Mouse (Mus musculus) urinary bladder, postnatal 25 days (tissue): ENCODE results near the gene Sntb2.

ENCODE experiments used
- DNase-seq: peaks from one replicate; pipeline ENCODE4 v3.0.0; 2022; ENCODE audit warnings: low spot score

The Sntb2 gene

DNA sequence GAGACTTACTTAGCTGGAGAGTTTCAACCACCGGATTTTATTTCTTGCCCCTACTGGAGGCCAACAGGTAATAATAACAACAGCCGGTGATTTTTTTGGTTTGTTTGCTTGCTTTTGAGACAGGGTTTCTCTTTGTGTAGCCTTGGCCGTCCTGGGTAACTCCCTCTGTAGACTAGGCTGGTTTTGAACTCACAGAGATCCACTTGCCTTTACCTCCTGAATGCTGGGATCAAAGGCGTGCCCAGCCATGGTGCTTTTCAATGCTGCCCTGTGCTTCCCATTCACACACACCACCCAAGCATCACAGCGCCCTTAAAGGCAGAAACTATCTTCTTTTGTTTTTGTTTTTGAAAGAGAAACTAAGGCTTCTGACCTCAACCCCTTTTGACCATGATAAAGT lies 5.6 kb upstream of the Sntb2 start:
- DNase-seq, result no peak

GRCm38 (mm10) chr8:106932376-106933065 lies 3.0 kb upstream of the Sntb2 start:
- peak; percentile 11 for DNase-seq

- DNase-seq, result no peak
These were observed 1.9 kb upstream of the Sntb2 start for GRCm38 (mm10) chr8:106933506-106934143.

DNA sequence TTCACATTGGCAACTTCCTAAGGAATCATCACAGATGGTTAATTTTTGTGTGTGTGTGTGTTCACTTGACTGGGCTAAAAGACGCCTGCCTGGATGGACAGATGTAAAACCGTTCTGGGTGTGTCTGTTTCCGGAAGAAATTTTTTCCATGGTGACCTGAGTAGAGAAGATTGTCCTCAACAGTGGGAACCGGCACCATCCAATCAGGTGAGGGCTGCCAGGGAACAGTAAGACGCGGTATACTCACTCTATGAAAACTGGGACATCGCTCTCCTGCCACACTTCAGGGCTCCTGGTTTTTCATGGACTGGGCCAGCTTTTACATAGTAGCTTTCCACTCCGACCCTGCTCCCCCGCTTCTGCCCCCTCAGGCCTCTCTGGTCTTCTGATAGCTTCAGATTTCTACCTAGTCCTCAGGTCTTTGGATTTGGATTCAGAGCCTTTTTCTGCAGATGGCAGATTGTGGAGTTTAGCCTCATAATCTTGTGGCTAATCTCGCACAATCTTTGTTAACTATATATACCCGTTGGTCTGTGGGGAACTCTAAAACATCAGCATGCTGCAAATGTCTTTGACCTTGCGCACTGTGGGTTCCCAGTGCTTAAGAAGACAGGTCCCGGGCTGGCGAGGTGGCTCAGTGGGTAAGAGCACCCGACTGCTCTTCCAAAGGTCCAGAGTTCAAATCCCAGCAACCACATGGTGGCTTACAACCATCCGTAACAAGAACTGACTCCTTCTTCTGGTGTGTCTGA lies 1.1 kb upstream of the Sntb2 start:
- no peak for DNase-seq

DNA sequence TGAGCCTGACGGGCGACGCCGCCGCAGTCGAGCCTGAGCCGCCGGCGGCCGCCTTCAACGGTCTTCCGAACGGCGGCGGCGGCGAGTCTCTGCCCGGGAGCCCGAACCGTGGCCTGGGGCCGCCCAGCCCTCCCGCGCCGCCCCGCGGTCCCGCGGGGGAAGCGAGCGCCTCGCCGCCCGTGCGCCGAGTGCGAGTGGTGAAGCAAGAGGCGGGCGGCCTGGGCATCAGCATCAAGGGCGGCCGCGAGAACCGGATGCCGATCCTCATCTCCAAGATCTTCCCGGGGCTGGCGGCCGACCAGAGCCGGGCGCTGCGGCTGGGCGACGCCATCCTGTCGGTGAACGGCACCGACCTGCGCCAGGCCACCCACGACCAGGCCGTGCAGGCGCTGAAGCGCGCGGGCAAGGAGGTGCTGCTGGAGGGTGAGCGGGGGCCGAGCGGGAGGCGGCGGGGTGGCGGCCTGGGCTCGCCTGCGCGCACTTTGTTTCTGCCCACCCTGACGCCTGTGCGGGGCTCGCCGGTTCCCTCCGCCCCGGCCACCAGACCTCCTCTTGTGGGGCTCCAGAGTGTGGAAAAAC lies 438 bp downstream of the Sntb2 start:
- peak; percentile 44 for DNase-seq

- DNase-seq, result peak; percentile 29
These were observed 1.0 kb downstream of the Sntb2 start for GRCm38 (mm10) chr8:106936478-106937051.

- no peak for DNase-seq
These were observed 1.7 kb downstream of the Sntb2 start for GRCm38 (mm10) chr8:106937081-106937800.

- no peak for DNase-seq
These were observed 6.3 kb downstream of the Sntb2 start for GRCm38 (mm10) chr8:106941806-106942205.

DNA sequence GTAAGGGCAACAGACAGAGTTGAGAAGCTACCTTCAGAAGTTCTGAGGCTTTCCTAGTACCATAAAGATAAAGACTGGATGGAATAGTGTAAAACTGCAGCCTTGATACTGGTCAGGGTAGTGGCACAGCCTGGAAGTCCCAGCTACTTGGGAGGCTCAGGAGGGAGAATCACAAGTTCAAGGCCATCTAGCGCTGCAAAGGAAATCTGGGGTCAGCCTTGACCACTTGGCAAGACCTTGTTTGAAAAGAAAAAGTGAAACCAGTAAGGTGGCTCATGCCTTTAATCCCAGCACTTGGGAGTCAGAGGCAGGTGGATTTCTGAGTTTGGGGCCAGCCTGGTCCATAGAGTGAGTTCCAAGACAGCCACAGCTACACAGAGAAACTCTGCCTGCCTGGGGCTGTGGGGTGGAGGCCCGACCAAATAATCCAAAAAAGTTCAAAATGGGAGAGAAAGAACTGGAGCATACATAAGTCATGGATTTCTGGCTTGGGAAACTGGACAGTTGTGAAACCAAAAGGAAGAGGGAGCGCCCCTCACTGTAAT lies 8.4 kb downstream of the Sntb2 start:
- DNase-seq, result no peak

- DNase-seq, result peak; percentile 14
These were observed 9.2 kb downstream of the Sntb2 start for GRCm38 (mm10) chr8:106944756-106945155.

- DNase-seq, result no peak
These were observed 13.2 kb downstream of the Sntb2 start for GRCm38 (mm10) chr8:106948678-106949243.

- no peak for DNase-seq
These were observed 16.2 kb downstream of the Sntb2 start for GRCm38 (mm10) chr8:106951707-106952106.

DNA sequence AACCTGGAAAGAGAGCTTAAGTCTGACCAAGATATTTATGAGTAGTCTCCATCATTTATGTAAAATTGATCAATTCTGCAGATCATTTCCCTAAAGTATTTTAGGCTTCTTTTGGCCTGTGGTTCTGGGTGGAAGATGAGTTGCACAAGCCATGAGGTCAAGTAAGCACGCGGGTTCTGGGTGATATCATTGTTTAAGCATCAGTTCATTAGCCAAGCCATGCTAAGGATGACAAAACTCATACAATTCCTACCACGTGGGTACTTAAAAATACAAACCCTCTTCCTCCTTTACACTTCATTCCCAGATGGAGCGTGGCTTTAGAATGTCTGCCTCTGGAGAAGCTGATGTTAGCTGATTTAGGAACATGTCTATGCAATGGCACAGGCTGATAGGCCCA lies 18.0 kb downstream of the Sntb2 start:
- DNase-seq, result no peak

- no peak for DNase-seq
These were observed 21.5 kb downstream of the Sntb2 start for GRCm38 (mm10) chr8:106957086-106957485.

DNA sequence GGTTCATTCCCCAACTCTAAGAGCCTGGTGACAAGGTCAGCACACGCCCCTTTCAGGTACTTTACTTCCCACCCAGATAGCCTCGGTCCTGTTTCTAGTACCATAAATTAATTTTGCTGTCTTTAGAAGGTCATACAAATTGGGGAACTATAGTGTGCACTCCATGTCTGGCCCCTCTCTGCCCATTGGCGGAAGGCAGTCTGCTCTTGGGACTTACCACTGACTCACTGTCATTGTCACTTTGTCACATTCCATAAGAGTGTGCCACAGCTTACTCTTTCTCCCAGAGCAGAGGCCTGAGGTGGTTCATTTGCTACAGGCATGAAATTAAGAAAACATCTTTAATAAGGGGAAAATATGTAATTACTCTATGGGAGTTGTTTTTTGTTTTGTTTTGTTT lies 22.7 kb downstream of the Sntb2 start:
- no peak for DNase-seq

DNA sequence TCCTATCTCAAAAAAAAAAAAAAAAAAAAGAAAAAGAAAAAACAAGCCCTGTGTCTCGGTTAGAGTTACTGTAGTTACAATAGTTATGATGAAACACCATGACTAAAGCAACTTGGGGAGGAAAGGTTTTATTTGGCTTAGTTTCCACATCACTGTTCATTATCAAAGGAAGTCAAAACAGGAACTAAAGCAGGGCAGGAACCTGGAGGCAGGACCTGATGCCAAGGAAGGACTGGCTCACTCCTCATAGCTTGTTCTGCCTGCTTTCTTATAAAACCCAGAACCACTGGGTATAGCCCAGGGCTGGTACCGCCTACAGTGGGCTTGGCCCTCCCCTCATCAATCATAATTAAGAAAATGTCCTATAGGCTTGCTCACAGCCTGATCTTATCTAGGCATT lies 24.1 kb downstream of the Sntb2 start:
- DNase-seq, result no peak

- DNase-seq, result no peak
These were observed 26.8 kb downstream of the Sntb2 start for GRCm38 (mm10) chr8:106962322-106962721.

- no peak for DNase-seq
These were observed 27.8 kb downstream of the Sntb2 start for GRCm38 (mm10) chr8:106963365-106963764.

DNA sequence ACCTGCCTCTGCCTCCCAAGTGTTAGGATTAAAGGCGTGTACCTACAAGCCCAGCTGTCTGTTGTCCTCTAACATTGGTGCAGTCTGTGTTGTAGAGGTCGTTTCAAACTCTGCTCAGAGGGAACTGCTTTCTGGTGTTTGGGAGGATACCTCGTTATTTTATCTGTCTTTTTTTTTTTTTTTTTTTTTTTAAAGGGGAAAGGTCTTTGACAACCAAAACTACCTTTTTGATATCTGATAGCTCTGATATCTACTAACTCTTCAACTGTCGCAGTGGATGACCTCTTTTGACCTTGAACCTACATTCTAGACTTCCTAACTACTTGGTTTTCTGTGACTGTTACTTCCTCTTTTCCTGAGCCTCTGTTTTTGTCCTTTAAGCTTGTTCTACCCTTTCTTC lies 29.0 kb downstream of the Sntb2 start:
- no peak for DNase-seq

DNA sequence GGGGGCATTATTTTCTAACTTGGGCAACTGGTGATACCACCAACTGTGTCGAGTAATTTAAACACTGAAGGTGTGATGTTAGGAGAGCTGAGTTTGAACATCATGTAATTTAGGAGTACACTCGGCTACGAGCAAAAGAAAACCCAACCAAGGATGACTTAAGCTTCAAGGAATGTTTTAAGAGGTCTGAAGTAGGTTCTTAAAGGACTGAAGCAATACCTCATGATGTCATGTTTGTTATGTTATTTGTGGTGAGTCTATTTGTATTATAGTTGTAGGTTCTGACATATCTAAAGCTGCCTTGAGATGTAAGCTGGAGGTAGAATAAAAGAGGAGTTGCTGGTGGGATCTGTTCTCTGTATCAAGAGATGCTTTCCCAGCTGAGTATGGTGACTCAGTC lies 34.4 kb downstream of the Sntb2 start:
- DNase-seq, result no peak

DNA sequence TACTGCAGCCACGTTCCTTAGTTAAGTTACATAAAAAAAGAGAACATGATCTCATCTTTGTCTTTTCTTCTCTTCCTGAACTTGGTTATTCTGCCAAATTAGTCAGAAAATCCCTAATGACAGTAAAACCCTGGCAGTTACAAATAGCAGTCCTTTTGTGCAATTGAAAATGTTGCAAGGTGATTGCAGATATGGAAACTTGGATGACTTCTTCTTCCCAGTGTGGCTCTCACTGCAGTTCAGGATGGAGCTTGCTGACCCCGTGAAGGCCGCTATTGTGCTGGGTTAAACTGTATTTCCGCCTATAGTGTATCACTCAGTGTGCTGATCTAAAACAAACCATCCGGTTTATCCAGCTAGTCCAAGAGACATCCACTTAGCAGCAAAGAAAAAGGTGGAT lies 36.4 kb downstream of the Sntb2 start:
- no peak for DNase-seq
